ENCODE assay signal across 18 mouse cellular contexts in genomic region chr11:63990311-63990710, GRCm38 (mm10).
"Had no signal": no experiment of that assay in that cellular context is flagged by ENCODE, and none has a peak within 500 bp of the region (broad histone marks: within the 10 kb centered on the region; RNA-seq: fewer than 3 reads in every experiment).

No protein-coding gene starts in this region.

- H3K27ac ChIP-seq: liver, embryonic 12.5 days; liver, embryonic 14.5 days; macrophage; midbrain, embryonic 13.5 days; midbrain, embryonic 15.5 days; neural tube, embryonic 13.5 days; neural tube, embryonic 15.5 days had no signal

- H3K9me3 ChIP-seq: liver, embryonic 12.5 days; megakaryocyte, embryonic 14.5 days; midbrain, embryonic 13.5 days; midbrain, embryonic 15.5 days; neural tube, embryonic 13.5 days; neural tube, embryonic 15.5 days had no signal

- H3K36me3 ChIP-seq: midbrain, embryonic 13.5 days; midbrain, embryonic 15.5 days; neural tube, embryonic 13.5 days; neural tube, embryonic 15.5 days had no signal

- H3K4me2 ChIP-seq: liver, embryonic 12.5 days; lung, embryonic 14.5 days; midbrain, embryonic 11.5 days; midbrain, embryonic 13.5 days; midbrain, embryonic 15.5 days; neural tube, embryonic 13.5 days; neural tube, embryonic 15.5 days had no signal

- H3K9ac ChIP-seq: liver, embryonic 12.5 days; liver, embryonic 14.5 days; lung, embryonic 14.5 days; midbrain, embryonic 13.5 days; midbrain, embryonic 15.5 days; neural tube, embryonic 13.5 days; neural tube, embryonic 15.5 days had no signal

- H3K27me3 ChIP-seq: liver, embryonic 12.5 days; megakaryocyte, embryonic 14.5 days; midbrain, embryonic 13.5 days; midbrain, embryonic 15.5 days; neural tube, embryonic 13.5 days; neural tube, embryonic 15.5 days had no signal

- H3K4me3 ChIP-seq: liver, embryonic 12.5 days; megakaryocyte, embryonic 14.5 days; midbrain, embryonic 13.5 days; midbrain, embryonic 15.5 days; neural tube, embryonic 13.5 days; neural tube, embryonic 15.5 days had no signal

- ATAC-seq: liver, embryonic 12.5 days; midbrain, embryonic 13.5 days; midbrain, embryonic 15.5 days had no signal

- H3K4me1 ChIP-seq: midbrain, embryonic 15.5 days had no signal

- DNase-seq: lung, adult 18-20 months; lung, embryonic 14.5 days; lung, postnatal 14 days; lung, postnatal 36 days; right cerebral cortex, adult 18-20 months; right cerebral cortex, postnatal 25 days; right cerebral cortex, postnatal 4 days; spleen, adult 18-20 months; thymus, postnatal 14 days had no signal
